Mouse (Mus musculus): ENCODE measurements around the gene Gsap. TPM values are rescaled to one million over a fixed set of nuclear protein-coding genes. Genes with fewer than 3 reads are reported as not detected.
A peak's percentile ranks its signal among the peaks of the same experiment; 100 is the strongest.
"Not testable (repeated sequence)": the region's sequence is repeated elsewhere in the genome, so short reads cannot be mapped to it uniquely, and the experiment has no call there.

The Gsap gene
- polyA plus RNA-seq (2015; fragmentation: Nextera tagmentation; extraction: Ambion mirVana): 1.4 TPM in 2 replicates

- H3K9me3 ChIP-seq (ENCODE audit: control insufficient read depth, low read length): no peaks in the 10 kb centered on the region
- 0 out of 2 replicates have a peak within 1 kb of the TSS, but pooled peaks have one; percentile 13 for H3K27ac ChIP-seq (replicated peaks)
- H3K4me2 ChIP-seq (replicated peaks; ENCODE audit: low read depth): peak within 1 kb of the TSS; percentile 81
- ATAC-seq (ENCODE audit: low FRiP score, low TSS enrichment) (peak; percentile 92), DNase-seq (ENCODE audit: low spot score) (peak; percentile 79)
- no peaks in the 10 kb centered on the region for H3K36me3 ChIP-seq (ENCODE audit: control insufficient read depth, insufficient read depth, low read length)
- H3K4me3 ChIP-seq (ENCODE audit: low read depth, low read length): peak within 1 kb of the TSS; percentile 59
- no peaks in the 10 kb centered on the region for H3K4me1 ChIP-seq (replicated peaks; ENCODE audit: control insufficient read depth, insufficient read depth)
- H3K27me3 ChIP-seq (ENCODE audit: control insufficient read depth, insufficient read depth, low read length): no peaks in the 10 kb centered on the region
- 5% methylated on average over 43 of the region's 43 CpGs for WGBS
- peak within 1 kb of the TSS; percentile 61 for H3K9ac ChIP-seq (ENCODE audit: low read length)
- no peak for TF ChIP-seq EP300 (optimal IDR thresholded peaks at IDR 0.05)
- TF ChIP-seq CTCF (IDR thresholded peaks at IDR 0.05; ENCODE audit: low read depth): no peak
Observed at GRCm38 (mm10) chr5:21185764-21186685, at the start of gene Gsap. TSS of gene Gsap (plus strand) at chr5:21186255.

GRCm38 (mm10) chr5:21136575-21136974 is 49.5 kb upstream of the Gsap start:
- H3K27me3 ChIP-seq (ENCODE audit: control insufficient read depth, insufficient read depth, low read length): no peaks in the 10 kb centered on the region
- H3K4me3 ChIP-seq (ENCODE audit: low read depth, low read length): no peak overlapping the region
- no peak overlapping the region for H3K4me2 ChIP-seq (replicated peaks; ENCODE audit: low read depth)
- no peak overlapping the region for H3K9ac ChIP-seq (ENCODE audit: low read length)
- TF ChIP-seq CTCF (IDR thresholded peaks at IDR 0.05; ENCODE audit: low read depth): no peak
- no peak for TF ChIP-seq EP300 (optimal IDR thresholded peaks at IDR 0.05)
- H3K27ac ChIP-seq (replicated peaks): no peak overlapping the region
- H3K36me3 ChIP-seq (ENCODE audit: control insufficient read depth, insufficient read depth, low read length): no peaks in the 10 kb centered on the region
- WGBS: 60% methylated on average over 5 of the region's 5 CpGs
- H3K4me1 ChIP-seq (replicated peaks; ENCODE audit: control insufficient read depth, insufficient read depth): no peaks in the 10 kb centered on the region
- ATAC-seq (ENCODE audit: low FRiP score, low TSS enrichment) (no peak), DNase-seq (ENCODE audit: low spot score) (no peak)
- H3K9me3 ChIP-seq (ENCODE audit: control insufficient read depth, low read length): no peaks in the 10 kb centered on the region

GRCm38 (mm10) chr5:21139505-21139904 is 46.5 kb upstream of the Gsap start:
- Histone ChIP-seq H3K27ac (replicated peaks) (peak overlapping the region; percentile 14; the same call in 1 of the 2 replicates), H3K36me3 (ENCODE audit: control insufficient read depth, insufficient read depth, low read length) (no peaks in the 10 kb centered on the region), H3K4me2 (replicated peaks; ENCODE audit: low read depth) (no peak overlapping the region), H3K9me3 (ENCODE audit: control insufficient read depth, low read length) (no peaks in the 10 kb centered on the region), H3K27me3 (ENCODE audit: control insufficient read depth, insufficient read depth, low read length) (no peaks in the 10 kb centered on the region), H3K4me1 (replicated peaks; ENCODE audit: control insufficient read depth, insufficient read depth) (no peaks in the 10 kb centered on the region), H3K9ac (ENCODE audit: low read length) (no peak overlapping the region), H3K4me3 (ENCODE audit: low read depth, low read length) (no peak overlapping the region)
- DNase-seq (ENCODE audit: low spot score) (peak; percentile 35), ATAC-seq (ENCODE audit: low FRiP score, low TSS enrichment) (peak; percentile 72; the same call in 1 of the 2 replicates)
- WGBS: 35% methylated on average over 9 of the region's 9 CpGs
- TF ChIP-seq CTCF (IDR thresholded peaks at IDR 0.05; ENCODE audit: low read depth): no peak
- no peak for TF ChIP-seq EP300 (optimal IDR thresholded peaks at IDR 0.05)

- not testable (repeated sequence) for H3K27ac ChIP-seq (replicated peaks); H3K4me1 ChIP-seq (replicated peaks; ENCODE audit: control insufficient read depth, insufficient read depth); H3K9ac ChIP-seq (ENCODE audit: low read length); H3K27me3 ChIP-seq (ENCODE audit: control insufficient read depth, insufficient read depth, low read length); H3K4me3 ChIP-seq (ENCODE audit: low read depth, low read length); ATAC-seq (ENCODE audit: low FRiP score, low TSS enrichment); H3K9me3 ChIP-seq (ENCODE audit: control insufficient read depth, low read length); DNase-seq (ENCODE audit: low spot score); H3K4me2 ChIP-seq (replicated peaks; ENCODE audit: low read depth); H3K36me3 ChIP-seq (ENCODE audit: control insufficient read depth, insufficient read depth, low read length)
- 60% methylated on average over 7 of the region's 7 CpGs for WGBS
- TF ChIP-seq CTCF (IDR thresholded peaks at IDR 0.05; ENCODE audit: low read depth): peak; percentile 67
Observed at GRCm38 (mm10) chr5:21141133-21141551, 44.9 kb upstream of the Gsap start.

- Histone ChIP-seq H3K9ac (ENCODE audit: low read length) (no peak overlapping the region), H3K4me2 (replicated peaks; ENCODE audit: low read depth) (no peak overlapping the region), H3K36me3 (ENCODE audit: control insufficient read depth, insufficient read depth, low read length) (no peaks in the 10 kb centered on the region), H3K4me1 (replicated peaks; ENCODE audit: control insufficient read depth, insufficient read depth) (no peaks in the 10 kb centered on the region), H3K27ac (replicated peaks) (no peak overlapping the region), H3K27me3 (ENCODE audit: control insufficient read depth, insufficient read depth, low read length) (no peaks in the 10 kb centered on the region), H3K4me3 (ENCODE audit: low read depth, low read length) (no peak overlapping the region), H3K9me3 (ENCODE audit: control insufficient read depth, low read length) (no peaks in the 10 kb centered on the region)
- ATAC-seq (ENCODE audit: low FRiP score, low TSS enrichment): no peak
- no peak for DNase-seq (ENCODE audit: low spot score)
- 29% methylated on average over 5 of the region's 5 CpGs for WGBS
- TF ChIP-seq CTCF (IDR thresholded peaks at IDR 0.05; ENCODE audit: low read depth) (no peak), EP300 (optimal IDR thresholded peaks at IDR 0.05) (no peak)
Observed at GRCm38 (mm10) chr5:21141626-21142025, 44.4 kb upstream of the Gsap start.

- TF ChIP-seq CTCF (IDR thresholded peaks at IDR 0.05; ENCODE audit: low read depth): no peak
- no peak for TF ChIP-seq EP300 (optimal IDR thresholded peaks at IDR 0.05)
- no peak overlapping the region for H3K4me3 ChIP-seq (ENCODE audit: low read depth, low read length)
- WGBS: 89% methylated on average over 7 of the region's 7 CpGs
- no peak overlapping the region for H3K4me2 ChIP-seq (replicated peaks; ENCODE audit: low read depth)
- H3K36me3 ChIP-seq (ENCODE audit: control insufficient read depth, insufficient read depth, low read length): no peaks in the 10 kb centered on the region
- H3K27ac ChIP-seq (replicated peaks): no peak overlapping the region
- DNase-seq (ENCODE audit: low spot score): no peak
- no peaks in the 10 kb centered on the region for H3K4me1 ChIP-seq (replicated peaks; ENCODE audit: control insufficient read depth, insufficient read depth)
- no peaks in the 10 kb centered on the region for H3K27me3 ChIP-seq (ENCODE audit: control insufficient read depth, insufficient read depth, low read length)
- no peaks in the 10 kb centered on the region for H3K9me3 ChIP-seq (ENCODE audit: control insufficient read depth, low read length)
- no peak for ATAC-seq (ENCODE audit: low FRiP score, low TSS enrichment)
- H3K9ac ChIP-seq (ENCODE audit: low read length): no peak overlapping the region
Observed at GRCm38 (mm10) chr5:21143032-21143431, 43.0 kb upstream of the Gsap start.
